Mouse (Mus musculus): ENCODE measurements at regions not wholly inside any gene's neighbourhood (a gene's known extent, or its start where the extent isn't known, plus 50 kb on each side); places are given as distances from the start of the nearest gene placed in this dataset.
"Not testable (repeated sequence)": the region's sequence is repeated elsewhere in the genome, so short reads cannot be mapped to it uniquely, and the experiment has no call there.

- no peak for DNase-seq
Measured at GRCm38 (mm10) chr16:82661015-82661414, 167.2 kb upstream of the Gm21833 start.

GRCm38 (mm10) chr16:82674926-82675325, 153.3 kb upstream of the Gm21833 start:
- DNase-seq: no peak

DNA sequence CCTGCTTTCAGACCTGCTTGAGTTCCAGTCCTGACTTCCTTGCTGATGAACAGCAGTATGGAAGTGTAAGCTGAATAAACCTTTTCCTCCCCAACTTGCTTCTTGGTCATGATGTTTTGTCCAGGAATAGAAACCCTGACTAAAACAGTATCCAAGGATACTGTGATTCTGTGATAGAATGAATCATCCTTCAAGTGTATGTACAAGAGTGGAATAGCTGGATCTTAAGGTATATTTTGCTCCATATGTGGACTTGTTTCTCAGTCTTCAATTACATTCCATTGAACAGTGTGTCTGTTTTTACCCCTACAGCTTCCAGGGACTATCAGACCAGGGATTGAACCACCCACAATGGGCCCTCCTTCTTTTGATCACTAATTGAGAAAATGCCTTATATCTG, 145.1 kb upstream of the Gm21833 start:
- DNase-seq: not testable (repeated sequence)

DNA sequence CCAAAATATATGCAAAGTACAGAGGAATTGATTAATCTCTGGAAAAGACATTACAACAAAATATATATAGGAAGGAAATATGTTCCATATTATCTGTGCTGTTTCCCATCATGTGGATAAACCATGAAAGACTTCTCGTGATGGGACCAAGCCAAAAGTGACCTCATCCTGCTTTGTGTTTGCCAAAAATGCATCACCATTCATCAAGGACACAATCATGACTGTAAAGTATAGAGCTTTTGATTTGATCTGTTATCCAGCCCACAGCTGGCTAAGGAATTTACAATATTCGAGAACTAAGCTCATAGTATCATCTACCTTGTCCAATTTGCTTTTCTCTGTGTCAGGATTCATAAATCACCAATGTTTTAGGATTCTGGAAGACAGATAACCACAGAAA, 127.3 kb upstream of the Gm21833 start:
- no peak for DNase-seq

DNA sequence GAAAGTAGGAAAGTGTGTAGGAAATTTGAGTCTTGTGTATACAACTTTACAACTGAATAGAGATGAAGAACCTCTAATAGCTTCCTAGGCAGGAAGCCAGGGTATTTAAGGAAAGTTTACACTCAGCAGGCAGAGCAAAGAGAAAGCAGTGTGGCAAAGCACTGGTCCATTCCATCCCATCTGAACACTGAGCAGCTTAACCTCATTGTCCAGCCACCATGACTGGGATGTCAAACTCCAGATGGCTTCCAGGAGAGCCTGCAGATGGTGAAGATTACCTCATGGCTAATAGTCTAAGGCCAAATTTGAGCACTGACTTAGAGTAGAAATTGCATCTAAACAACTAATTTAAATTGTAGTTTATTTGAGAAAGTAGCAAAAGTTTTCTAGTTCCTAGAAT, 117.0 kb upstream of the Gm21833 start:
- DNase-seq: no peak

- DNase-seq: no peak
Measured at GRCm38 (mm10) chr16:82734117-82734516, 94.1 kb upstream of the Gm21833 start.

DNA sequence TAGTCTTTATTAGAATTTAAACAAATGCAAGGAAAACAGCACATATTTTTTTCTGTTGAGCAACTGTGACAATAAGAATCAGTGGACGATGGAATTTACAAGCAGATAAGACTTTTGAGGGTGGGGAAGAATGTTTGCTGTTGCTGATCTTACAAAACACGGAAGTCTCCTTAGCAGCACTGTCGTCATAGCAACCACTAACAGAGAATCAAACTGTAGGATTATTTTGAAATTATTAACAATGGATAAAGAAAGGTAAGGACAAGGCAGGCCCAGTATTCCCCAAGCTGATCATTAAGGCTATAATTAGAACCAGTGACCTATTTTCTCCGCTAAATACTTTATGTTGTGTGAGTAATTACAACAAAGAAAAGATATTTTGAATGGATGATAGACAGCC, 69.7 kb upstream of the Gm21833 start:
- DNase-seq: peak; percentile 4
